Mouse (Mus musculus) left cerebral cortex, adult 8-10 months (tissue): ENCODE data around the gene Lrrc74a. TPM values are rescaled to one million over a fixed set of nuclear protein-coding genes. Genes with fewer than 3 reads are reported as not detected.
A peak's percentile ranks its signal among the peaks of the same experiment; 100 is the strongest.

ENCODE experiments used
- DNase-seq, 2 experiments: peaks; one replicate each; pipeline ENCODE4 v3.0.0; 2022; ENCODE audit warnings: low spot score in 2 of 2
- total RNA-seq, 4 experiments: library from RNA; stranded (reverse); gene quantifications; 2 replicates each; pipeline ENCODE4 v1.2.4; 2022

Gene Lrrc74a
- total RNA-seq, 4 experiments from 2014 or later: not detected

DNA sequence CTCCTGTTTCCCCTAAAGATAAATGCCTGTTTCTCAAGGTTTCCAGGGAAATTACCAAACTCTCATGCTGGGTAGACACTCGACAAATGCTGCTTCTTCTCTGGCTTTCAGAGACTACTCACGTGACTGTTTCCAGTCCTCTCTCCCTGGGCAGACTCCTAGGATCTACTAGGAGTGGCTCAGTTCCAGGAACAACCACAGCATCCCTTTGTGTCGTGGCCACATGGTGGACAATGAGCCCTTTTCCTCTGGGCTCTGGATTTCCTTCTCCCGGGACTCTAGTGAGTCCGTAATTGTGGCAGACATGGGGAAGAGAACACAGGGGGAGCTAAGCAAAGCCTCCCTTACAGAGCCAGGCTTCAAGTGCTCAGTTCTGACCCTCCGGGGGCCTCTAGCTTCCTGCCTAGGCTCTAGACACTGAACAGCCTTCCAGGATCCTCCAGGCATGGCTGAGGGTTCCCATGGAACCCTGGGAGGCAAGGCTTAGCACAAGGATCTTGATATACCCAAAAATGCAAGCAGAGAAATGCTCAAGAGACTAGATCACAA is 47.6 kb downstream of the Lrrc74a start:
- no peak for DNase-seq

DNA sequence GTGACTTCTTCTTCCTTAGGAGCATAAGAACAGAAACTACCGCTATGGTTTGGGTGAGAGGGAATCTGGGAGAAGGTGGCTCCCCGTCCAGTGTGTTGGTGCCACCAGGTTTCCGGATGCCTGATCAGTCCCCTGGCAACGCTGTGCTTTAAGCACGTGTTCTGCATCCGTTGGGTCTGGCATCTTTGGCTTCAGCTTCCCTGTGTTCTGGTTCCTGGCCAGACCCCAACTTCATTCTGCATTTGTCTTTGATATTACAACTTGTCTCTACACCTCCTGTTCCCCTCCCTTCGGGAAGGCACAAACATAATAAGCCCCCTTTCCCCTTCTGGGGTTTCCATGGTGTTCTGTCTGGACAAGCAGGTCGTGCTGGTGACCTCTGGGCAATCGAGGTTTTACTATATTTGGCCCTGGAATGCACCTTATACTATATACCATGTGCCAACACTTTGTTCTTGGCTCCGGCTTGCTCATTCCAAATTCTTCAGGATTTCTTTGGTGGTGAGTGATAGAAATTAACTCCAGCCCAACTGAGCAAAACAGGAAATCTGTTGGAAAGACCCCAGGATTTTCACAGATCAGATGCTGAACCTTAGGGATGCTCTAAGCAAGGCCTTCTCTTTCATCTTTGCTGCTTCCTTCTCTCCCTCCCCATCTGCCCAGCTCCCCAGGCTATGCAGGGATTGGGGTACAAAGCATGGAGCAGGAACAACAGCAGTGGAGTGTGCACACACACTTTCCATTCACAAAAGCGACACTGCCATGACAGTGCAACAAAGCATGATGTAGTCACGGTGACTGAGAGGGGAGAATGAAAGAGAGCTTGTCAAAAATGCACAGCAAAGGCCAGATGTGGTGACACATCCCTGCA is 52.2 kb downstream of the Lrrc74a start:
- no peak for DNase-seq

DNA sequence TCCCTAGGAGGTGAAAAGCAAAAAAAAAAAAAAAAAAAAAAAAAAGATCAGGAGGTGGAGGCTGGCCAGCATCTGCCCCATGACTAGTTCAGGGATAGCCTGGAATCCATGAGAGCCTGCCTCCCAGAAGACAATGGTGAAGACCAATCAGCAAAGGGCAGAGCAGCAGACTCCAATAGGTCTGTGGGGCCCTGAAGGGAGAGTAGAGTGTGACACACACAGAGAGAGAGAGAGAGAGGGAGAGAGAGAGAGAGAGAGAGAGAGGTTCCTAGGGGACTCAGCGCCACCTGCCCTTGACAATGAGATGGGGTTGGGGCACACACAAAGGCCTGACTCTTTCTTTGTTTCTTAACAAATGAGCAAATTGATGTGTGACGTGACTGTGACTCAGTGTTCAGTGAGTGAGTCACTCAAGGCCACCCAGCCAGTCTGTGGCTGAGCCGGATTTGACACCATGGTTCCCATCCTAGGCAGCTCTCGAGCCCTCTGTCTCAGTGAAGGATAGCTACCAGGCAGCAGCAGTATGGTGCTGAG is 52.9 kb downstream of the Lrrc74a start:
- DNase-seq: no peak

DNA sequence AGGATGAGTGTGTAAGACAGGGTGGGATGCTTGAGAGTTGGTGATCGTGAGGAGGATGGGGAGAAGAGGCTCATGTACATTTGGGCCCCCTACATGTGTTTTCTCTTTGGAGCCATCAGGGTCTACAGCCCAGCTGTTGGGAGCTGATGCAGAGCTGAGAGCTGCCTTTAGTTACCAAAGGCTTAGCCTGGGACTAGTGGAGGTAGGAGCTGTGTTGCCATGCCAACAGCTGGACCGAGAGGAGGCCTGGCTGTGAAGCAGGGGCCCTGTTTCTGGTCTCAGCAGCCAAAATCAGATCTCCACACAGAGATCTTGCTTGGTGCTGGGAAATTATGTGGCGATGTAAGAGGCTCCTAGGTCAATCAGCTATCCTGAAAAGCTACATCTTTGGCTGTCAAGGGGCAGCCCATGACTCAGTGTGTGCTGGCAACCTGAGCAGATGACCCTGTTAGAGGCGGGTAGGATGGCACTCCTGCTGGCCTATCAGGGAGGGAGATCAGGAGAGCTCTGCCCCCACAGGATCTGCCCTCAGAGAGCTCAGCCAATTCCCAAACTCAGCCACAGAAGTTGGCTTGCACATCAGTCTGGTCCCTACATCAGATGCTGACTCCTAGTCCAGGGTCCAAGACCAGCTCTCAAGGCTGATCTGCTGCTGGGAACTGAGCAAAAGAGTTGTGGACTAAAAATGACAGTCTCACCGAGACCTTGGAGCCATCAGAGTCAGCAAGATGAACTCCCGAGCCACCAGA is 56.1 kb downstream of the Lrrc74a start:
- no peak for DNase-seq

DNA sequence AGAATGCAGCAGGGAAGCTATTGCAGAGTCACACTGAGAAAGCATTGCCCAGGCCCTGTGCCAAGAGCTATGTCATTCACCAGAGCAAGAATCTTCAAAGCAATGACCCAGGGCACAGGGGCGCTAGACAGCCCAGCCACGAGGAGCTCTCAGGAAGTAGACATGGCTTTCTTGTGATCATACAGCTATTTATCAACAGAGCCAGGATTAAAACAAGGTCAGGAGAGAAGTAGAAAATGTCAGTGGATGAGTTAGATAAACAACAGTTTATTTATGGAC is 56.6 kb downstream of the Lrrc74a start:
- no peak for DNase-seq

DNA sequence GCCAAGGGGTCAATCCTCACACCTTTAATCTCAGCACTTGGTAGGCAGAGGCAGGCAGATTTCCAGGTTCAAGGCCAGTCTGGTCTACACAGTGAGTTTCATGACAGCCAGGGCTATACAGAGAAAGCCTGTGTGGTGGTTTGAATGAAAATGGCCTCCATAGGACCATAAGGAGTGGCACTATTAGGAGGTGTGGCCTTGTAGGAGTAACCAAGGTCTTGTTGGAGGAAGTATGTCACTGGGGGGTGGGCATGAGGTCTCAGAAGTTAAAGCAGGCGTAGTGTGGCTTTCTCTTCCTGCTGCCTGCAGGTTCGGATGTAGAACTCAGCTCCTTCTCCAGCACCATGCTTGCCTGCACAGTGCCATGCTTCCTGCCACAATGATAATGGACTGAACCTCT is 57.8 kb downstream of the Lrrc74a start:
- no peak for DNase-seq

DNA sequence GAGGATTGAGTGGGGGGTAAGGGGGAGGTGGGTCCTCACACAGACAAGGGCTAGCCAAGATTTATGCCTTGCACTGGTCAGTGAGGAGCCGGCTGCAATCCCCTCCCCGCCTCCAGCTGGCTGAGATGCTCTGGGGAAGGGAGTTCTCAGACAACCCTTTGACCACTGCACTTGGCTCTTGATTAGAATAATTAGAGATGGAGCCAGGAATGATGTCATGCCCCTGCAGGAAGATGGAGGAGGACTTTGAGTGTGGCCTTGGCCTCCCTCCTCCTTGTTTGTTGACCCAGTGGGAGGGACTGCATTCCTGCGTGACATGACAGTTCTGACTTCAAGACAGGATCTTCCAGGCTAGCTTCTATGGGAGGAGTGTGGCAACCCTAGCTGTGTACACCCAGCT is 59.7 kb downstream of the Lrrc74a start:
- no peak for DNase-seq

DNA sequence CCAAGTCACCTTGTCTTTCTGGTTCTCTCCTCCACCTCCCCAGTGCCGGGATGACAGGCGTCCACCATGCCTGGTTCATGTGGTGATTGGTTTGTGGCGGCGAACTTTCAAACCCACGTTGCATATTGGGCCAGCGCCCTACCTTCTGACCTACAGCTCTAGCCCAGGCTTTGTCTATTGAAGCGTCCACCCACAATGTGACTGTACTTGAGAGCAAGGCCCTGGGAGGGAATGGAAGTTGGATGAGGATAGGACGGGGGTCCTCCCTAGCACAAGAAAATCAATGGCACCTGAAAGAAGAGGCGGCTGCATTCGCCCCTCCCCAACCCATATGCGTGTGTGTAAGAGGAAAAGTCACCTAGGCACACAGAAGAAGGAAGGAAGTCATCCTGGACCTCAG is 60.2 kb downstream of the Lrrc74a start:
- no peak for DNase-seq

DNA sequence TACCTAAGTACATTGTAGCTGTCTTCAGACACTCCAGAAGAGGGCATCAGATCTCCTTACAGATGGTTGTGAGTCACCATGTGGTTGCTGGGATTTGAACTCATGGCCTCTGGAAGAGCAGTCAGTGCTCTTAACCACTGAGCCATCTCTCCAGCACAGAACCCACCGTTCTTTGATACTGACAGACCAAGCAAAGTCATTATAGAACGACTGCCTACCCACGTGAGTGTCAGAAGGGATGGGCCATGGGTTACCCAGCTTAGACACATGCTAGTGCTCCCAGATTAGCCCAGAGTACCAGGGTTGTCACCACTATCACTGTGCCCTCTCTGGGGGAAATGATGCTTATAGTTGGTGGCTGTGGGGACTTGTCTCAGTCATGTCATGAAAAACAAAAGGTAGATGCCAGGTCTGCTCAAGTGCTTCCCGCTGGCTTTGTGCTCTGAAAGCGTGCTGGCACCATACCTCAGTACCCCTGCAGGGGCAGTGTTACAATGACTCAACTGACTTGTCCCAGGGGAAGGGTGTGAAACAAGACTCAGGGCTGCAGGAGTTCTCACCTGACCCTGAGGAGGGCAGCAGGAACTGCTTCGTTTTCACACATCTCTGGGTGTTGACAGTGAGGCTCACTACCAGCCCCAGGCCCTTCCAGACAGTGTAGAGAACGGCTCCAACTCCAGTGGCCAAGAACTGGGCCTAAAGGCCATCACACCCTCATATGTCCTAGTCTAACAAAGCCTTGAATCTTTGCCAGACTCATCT is 61.1 kb downstream of the Lrrc74a start:
- no peak for DNase-seq

DNA sequence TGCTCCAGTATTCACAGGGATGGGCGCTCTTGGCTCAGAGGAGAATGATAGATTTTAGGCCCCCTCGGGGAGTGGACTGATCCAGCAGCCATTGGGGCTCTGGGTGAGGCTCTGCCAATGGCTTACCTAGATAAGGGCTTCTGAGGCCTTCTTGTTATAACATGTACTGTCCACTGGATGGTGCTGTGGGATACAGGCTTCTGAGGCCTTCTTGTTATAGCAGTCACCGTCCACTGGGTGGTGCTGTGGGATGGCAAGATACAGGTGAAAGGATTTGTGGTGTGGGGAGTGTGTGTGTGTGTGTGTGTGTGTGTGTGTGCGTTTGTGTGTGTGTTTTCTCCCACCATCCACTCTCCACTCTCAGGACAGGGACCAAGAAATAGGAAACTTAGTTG is 61.7 kb downstream of the Lrrc74a start:
- peak; percentile 71 to 73 for DNase-seq

DNA sequence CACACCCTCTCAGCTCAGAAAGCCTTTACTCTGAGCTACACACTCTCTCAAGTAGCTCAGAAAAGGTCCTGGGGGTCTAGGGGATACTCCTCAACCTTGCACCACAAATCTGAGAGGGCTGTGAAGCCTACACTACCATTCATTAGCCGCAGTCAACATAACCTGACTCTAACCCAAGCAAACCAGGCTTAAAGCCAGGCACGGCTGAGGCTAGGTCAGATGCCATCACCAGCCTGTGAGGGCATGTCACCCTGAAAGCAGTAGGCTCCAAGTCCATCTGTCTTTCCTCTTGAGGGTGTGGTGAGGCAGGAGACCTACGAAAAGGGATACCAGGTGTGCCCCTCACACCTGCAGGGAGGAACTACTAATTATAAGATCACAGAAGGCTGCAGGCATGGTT is 62.2 kb downstream of the Lrrc74a start:
- no peak for DNase-seq

DNA sequence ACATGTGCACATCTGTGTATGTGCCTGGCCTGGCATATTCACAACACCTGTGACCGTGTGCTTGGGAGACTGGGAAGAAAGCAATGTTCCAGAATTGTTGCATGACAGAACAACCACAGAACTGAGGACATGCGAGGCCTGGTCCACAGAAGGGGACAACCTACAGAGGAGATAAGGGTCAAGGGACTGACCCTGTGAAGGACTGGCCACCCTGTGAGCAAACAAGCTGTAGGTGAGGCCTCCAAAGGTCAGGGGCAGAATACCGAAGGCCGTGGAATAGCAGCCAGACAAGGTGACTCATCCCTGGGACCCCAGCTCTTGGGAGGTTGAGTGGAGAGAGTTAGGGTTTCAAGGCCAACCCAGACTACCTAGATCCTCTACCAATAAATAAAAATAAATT is 63.6 kb downstream of the Lrrc74a start:
- no peak for DNase-seq

DNA sequence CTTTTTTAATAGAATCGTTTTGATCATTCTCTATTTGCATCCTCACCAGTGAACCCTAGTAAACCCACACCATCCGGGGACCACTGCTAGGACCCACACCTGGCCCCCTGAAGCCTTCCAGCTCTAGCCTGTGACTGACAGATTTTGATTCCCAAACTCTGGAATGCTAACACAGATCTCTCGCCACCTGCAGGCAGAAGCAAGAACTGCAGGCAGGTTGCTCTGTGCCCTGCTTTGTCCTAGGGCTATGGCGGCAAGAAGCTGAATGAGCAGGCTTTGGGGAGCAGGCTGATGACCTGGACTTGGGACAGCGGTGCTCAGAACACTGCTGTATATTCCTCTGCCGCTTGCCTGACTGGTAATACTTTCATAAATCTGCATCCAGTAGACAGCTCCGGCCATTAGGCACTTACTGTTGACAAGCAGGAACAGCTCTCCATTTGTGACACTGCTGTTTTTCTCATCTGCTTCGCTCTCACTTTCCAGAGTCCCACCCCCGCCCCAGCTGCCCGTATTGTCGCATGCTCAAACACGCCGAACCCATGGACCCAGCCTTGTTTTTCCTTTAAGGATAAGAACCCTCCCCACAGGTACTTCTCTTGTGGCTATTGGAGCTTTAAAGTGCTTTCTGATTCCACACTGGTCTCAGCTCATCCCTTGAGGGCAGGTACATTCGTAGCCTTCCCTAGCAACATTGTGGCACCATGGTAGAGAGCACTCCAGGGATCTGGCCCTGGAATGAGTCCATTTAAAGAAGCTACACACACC is 64.8 kb downstream of the Lrrc74a start:
- peak; percentile 72 to 94 for DNase-seq

DNA sequence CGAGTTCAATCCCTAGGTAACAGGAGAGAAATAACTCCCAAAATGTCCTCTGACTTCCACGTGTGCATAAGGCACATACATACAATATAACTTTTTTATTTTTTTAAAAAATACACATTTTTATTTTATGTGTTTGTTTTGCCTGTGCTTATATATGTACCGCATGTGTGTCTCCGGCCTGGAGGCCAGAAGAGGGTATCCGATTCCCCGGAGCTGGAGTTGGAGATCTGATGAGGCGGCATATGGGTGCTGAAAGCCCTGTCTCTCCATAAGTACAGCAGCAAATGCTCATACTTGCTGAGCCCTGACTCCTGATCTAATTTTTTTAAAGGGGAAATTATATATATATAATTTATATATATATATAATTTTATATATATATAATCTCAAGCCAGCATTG is 65.6 kb downstream of the Lrrc74a start:
- DNase-seq: no peak

DNA sequence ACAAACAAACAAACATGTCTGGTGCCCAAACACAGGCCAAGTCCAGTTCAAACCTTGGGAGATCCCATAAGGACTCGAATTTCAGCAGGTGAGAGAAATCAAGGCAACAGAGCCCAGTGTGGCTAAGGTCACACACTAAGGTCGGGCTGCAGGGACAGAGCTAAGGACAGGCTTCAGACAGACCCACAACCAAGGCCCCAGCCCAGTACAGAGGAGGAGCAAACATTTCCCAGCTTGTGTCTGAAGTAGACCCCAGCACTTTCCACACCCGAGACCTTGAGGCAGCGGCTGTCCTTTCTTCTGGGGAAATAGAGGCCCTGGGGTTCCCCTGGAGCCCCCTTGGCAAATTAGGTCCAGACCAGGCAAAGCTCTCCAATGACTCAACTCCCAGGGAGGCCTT is 66.2 kb downstream of the Lrrc74a start:
- no peak for DNase-seq

DNA sequence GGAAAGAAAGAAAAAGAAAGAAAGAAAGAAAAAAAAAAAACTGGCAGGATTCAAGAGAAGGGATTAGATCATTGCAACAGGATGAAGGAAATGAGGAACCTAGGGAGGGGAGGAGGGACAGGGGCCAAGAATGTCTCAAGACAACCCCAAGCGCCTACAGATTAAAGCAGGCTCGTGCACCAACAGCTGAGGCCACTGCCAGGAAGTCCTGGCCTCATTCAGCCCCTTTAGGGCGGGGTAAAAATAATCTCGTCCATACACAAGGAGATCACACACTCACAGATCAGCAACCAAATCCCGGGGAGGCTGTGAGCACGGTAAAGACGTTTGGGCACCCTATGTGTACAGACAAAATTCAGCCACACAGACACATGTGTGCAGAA is 66.6 kb downstream of the Lrrc74a start:
- DNase-seq: no peak

DNA sequence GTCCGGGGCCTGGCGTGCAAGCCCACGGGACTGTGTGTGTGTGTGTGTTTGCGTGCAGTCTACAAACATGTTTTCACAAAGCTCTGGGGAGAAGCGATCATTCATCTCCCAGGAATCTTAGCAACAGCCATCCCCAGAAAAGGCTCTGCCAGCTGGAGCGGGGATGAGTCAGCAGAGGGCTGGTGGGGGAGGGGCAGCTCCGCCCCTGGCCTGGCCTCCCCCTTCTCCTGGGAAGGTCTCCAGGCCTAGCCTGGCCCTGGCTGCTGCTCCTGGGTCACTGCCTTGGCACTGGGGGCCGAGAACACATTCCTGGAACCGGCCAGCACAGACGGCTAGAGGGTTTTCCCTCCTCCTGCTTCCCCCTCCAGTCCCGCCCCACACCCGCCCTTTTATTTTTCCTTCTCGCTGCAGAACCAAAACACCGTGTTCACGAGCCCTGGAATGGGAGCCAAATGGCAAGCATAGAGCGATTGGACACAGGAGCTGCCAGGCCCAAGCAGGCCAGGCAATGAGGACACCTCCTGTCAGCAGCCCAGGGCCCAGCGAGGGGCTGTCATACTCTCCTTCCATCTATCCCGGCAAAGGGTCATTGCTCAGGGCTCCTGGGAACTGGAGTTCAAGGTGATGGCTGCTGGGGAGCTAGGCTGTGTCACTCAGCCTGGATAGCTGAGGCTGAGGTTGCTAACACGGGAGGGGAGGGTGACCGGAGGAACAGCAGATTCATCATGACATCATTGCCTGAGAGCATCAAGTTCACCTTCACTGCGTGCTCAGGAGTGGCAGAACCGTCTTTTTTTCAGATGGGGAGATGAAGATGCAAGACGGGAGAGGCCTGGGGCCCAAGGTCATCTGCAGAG is 67.2 kb downstream of the Lrrc74a start:
- peak; percentile 91 to 95 for DNase-seq

DNA sequence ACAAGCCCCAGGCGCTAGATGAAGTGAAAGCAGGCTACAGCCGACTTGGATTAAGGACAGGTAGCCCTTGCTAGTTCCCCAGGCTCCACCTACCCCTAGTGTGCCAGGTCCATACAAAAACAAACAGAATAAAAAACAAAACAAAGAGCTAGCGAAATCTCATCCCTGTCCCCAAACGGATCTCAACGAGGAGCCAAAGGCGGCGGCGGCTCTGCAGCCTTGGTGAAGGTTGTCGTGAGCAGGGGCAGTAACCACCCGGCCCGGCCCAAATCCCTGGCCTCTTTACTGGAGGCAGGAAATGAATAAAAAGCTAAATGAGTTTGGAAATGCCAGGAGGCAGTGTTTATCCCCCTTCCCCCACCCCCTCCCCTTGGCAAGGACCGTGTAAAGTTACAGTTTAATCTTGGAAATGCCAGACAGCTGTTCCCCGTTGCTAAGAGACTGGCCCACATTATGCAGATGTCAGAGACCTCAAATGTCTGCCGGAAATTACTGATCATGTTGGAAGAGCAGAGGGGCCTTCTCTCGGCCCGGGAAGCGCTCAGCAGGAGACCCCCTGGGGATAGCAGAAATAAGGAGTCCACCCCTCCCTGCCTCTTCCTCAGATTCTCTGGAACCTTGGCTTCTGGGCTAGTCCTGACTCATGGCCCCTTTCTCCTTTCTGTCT is 68.0 kb downstream of the Lrrc74a start:
- peak in 1 of 2 experiments; percentile 46 for DNase-seq

DNA sequence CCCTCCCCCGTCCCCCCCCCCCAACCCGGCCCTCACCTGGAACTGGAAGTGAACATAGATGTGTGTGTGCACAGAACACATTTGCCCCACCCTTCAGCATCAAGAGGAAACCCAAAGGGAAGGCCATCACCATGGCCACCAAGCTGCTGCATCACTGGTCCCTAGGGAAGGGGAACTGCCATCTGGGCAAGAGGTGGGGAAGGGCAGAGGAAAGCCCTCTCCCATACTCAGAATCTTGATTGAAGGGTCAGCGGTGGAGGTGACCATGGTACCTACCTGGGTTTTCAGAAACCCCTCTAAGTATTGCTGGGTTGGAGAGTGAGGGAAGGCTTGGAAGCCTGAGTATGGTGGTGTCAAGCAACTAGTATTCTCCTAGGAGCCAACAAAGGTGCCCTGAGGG is 68.7 kb downstream of the Lrrc74a start:
- DNase-seq: no peak
